Mouse (Mus musculus) liver, adult 2 months (tissue): ENCODE measurements around the gene Crip1.

Experiments
- CTCF ChIP-seq: fragments of 200-500 bp; IDR thresholded peaks from 2 replicates; pipeline ENCODE4 v1.5.1; 2011; ENCODE audit warnings: low read depth, low read length, control low read depth
- POLR2A ChIP-seq: fragments of 200-500 bp; IDR thresholded peaks from 2 replicates; pipeline ENCODE4 v1.6.1; 2011; ENCODE audit warnings: low read length, control low read depth; ENCODE audit not compliant: insufficient read depth; ENCODE audit errors: extremely low read depth

GRCm38 (mm10) chr12:113157971-113158370 lies 11.9 kb downstream of the Crip1 start:
- TF ChIP-seq CTCF (no peak), POLR2A (no peak)
